Mouse (Mus musculus) ES-Bruce4 (cell line): ENCODE results near the gene Armc8. TPM values are rescaled to one million over a fixed set of nuclear protein-coding genes. Genes with fewer than 3 reads are reported as not detected.
"Not testable (repeated sequence)": the region's sequence is repeated elsewhere in the genome, so short reads cannot be mapped to it uniquely, and the experiment has no call there.

Source experiments
- H3K27ac ChIP-seq: 2 replicates; pipeline ENCODE4 v1.5.1; 2012; ENCODE audit warnings: low read length, inconsistent platforms; ENCODE audit not compliant: insufficient read depth
- H3K27me3 ChIP-seq: 2 replicates; pipeline ENCODE4 v1.6.1; 2012; ENCODE audit warnings: mild to moderate bottlenecking, low read length, inconsistent platforms; ENCODE audit not compliant: control insufficient read depth, poor library complexity, insufficient read depth, severe bottlenecking
- H3K36me3 ChIP-seq: 2 replicates; pipeline ENCODE4 v1.6.1; 2012; ENCODE audit warnings: inconsistent platforms, mild to moderate bottlenecking, low read length, moderate library complexity; ENCODE audit not compliant: control insufficient read depth, poor library complexity, insufficient read depth, severe bottlenecking
- H3K4me1 ChIP-seq: one replicate; pipeline ENCODE4 v1.8.1; 2011; ENCODE audit warnings: low read length; ENCODE audit not compliant: control insufficient read depth, insufficient read depth
- H3K4me3 ChIP-seq: 2 replicates; pipeline ENCODE4 v1.5.1; 2011; ENCODE audit warnings: low read depth, mild to moderate bottlenecking, low read length
- H3K9ac ChIP-seq: 2 replicates; pipeline ENCODE4 v1.6.1; 2012; ENCODE audit warnings: low read depth, mild to moderate bottlenecking, inconsistent platforms; ENCODE audit not compliant: poor library complexity, severe bottlenecking
- H3K9me3 ChIP-seq: replicated peaks from 2 replicates; pipeline ENCODE4 v1.6.1; 2012; ENCODE audit warnings: mild to moderate bottlenecking, low read length, inconsistent platforms; ENCODE audit not compliant: control insufficient read depth, poor library complexity, insufficient read depth, severe bottlenecking
- CTCF ChIP-seq: IDR thresholded peaks from one replicate; pipeline ENCODE4 v1.8.1; 2011; ENCODE audit warnings: low read depth, low read length
- EP300 ChIP-seq: IDR thresholded peaks from 2 replicates; pipeline ENCODE4 v1.6.1; 2011; ENCODE audit warnings: low read depth, low read length; ENCODE audit not compliant: insufficient read depth
- POLR2A ChIP-seq: IDR thresholded peaks from one replicate; pipeline ENCODE4 v1.8.1; 2011; ENCODE audit warnings: low read length; ENCODE audit not compliant: insufficient read depth
- polyA plus RNA-seq: library from polyadenylated mRNA; stranded (reverse); fragments of >200 nt; gene quantifications from 2 replicates; pipeline ENCODE4 v1.2.4, GENCODE M21; 2011; ENCODE audit warnings: low read depth; ENCODE audit not compliant: missing spikeins, insufficient read depth, insufficient read length

The Armc8 gene
- 43.8 and 48.2 TPM in 2 replicates for polyA plus RNA-seq

GRCm38 (mm10) chr9:99568347-99569070 is at the start of gene Armc8:
Gene Armc8 (minus strand): TSS chr9:99568899.
- Histone ChIP-seq H3K9me3 (no peaks in the 10 kb centered on the region), H3K4me1 (no peaks in the 10 kb centered on the region), H3K36me3 (no peaks in the 10 kb centered on the region), H3K9ac (peak within 1 kb of the TSS; percentile 88), H3K27ac (peak within 1 kb of the TSS; percentile 55; the same call in 1 of the 2 replicates), H3K4me3 (peak within 1 kb of the TSS; percentile 74), H3K27me3 (no peaks in the 10 kb centered on the region)
- no peak for TF ChIP-seq EP300

DNA sequence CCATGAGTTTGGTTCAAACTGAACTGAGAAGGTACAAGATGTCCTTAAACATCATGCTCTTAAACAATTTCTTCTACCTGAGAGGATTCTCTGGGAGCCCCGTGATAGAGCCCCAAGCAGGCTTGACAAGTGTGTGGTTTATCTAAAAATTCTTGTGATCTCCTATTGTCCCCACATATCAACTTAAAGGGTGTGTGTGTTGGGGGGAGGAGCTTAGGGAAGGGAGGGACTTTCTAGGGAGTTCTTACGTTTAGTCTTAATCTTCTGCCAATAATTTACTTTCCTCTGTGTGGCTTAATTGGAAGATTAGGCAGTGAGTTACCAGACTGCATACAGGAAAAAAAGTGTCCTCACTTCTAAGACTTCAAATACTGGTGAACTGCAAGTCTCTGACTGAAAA is 43.5 kb upstream of the Armc8 start, which contains the start of gene A4gnt:
Gene A4gnt (plus strand): TSS at position 301 of the 400 bp plus-strand sequence.
- Histone ChIP-seq H3K9ac (no peak within 1 kb of the TSS), H3K9me3 (no peaks in the 10 kb centered on the region), H3K4me1 (no peaks in the 10 kb centered on the region), H3K27ac (no peak within 1 kb of the TSS), H3K27me3 (no peaks in the 10 kb centered on the region), H3K4me3 (no peak within 1 kb of the TSS), H3K36me3 (no peaks in the 10 kb centered on the region)
- TF ChIP-seq CTCF (no peak), POLR2A (no peak)

DNA sequence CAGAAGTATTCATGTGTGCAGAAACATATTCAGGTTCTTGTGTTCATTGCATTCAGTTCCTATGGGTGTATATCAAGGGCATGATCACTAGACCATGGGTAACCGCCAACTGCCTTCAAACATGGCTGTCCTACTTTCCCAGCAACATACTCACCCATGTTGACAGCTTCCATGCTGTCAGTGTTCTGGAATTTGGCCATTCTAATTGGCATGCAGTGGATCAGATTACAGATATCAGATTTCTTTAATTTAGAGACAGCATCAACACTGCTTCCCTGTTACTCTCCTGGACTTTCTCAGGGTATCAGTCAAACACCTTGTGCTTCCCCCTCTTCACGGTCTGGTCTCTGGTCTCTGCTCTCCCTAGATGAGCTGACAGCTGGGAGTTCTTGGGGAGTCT is 34.9 kb upstream of the Armc8 start:
- H3K36me3 ChIP-seq, result no peaks in the 10 kb centered on the region
- TF ChIP-seq EP300 (no peak), CTCF (no peak), POLR2A (no peak)
- H3K4me3 ChIP-seq, result no peak overlapping the region
- no peaks in the 10 kb centered on the region for H3K9me3 ChIP-seq
- no peak overlapping the region for H3K9ac ChIP-seq
- H3K27me3 ChIP-seq, result no peaks in the 10 kb centered on the region
- H3K4me1 ChIP-seq, result no peaks in the 10 kb centered on the region
- H3K27ac ChIP-seq, result no peak overlapping the region

- not testable (repeated sequence) for H3K27ac ChIP-seq, H3K36me3 ChIP-seq, H3K4me3 ChIP-seq, H3K9ac ChIP-seq, H3K27me3 ChIP-seq, H3K4me1 ChIP-seq
- H3K9me3 ChIP-seq, result peaks cover 11% of the 10 kb centered on the region; the same call in 1 of the 2 replicates
These were observed 30.4 kb upstream of the Armc8 start for GRCm38 (mm10) chr9:99599127-99599526.

GRCm38 (mm10) chr9:99591144-99591543 is 22.4 kb upstream of the Armc8 start:
- Histone ChIP-seq H3K36me3 (no peaks in the 10 kb centered on the region), H3K9ac (no peak overlapping the region), H3K27me3 (no peaks in the 10 kb centered on the region), H3K9me3 (no peaks in the 10 kb centered on the region), H3K4me3 (no peak overlapping the region), H3K4me1 (no peaks in the 10 kb centered on the region), H3K27ac (no peak overlapping the region)
- TF ChIP-seq EP300 (no peak), POLR2A (no peak), CTCF (no peak)

DNA sequence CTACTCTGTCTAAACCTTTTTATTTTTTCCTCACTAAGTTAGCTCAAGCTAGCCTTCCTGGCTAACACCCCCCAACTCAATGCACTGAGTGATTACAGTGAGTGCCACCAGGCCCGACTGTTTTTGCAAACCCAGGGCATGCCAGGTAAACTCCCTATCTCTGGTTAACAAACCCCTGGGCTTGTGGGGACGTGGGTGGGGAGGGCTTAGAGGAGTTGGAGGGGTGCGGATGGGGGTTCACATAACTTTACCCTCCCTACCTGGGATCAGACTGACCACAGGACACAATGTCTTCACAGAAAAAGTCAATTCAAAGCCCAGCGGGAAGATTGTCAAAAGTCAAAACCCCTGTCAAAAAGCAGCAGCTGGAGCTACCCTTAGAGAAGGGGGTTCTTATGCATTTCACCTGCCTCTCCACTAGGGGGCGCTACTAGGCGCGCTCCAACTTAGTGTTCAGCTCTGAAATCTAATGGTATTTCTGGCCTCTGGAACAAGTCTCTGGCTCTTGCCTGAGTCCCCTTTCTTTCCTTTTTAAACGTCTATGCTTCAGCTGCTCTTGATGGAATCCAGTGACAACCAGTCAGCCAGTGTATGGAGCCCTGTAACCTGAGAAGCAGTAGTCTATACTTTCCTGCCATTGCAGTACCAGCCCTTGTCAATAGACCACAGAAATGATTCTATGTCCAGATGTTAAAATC is 19.0 kb upstream of the Armc8 start:
- Histone ChIP-seq H3K4me3 (no peak overlapping the region), H3K4me1 (no peaks in the 10 kb centered on the region), H3K27ac (no peak overlapping the region), H3K36me3 (peaks cover 11% of the 10 kb centered on the region), H3K9ac (no peak overlapping the region), H3K9me3 (no peaks in the 10 kb centered on the region), H3K27me3 (no peaks in the 10 kb centered on the region)
- TF ChIP-seq EP300, result no peak
- no peak for TF ChIP-seq POLR2A
- peak; percentile 87 for TF ChIP-seq CTCF
